Mouse (Mus musculus): ENCODE measurements around the gene Rasal3.
A peak's percentile ranks its signal among the peaks of the same experiment; 100 is the strongest.

Rasal3 gene

DNA sequence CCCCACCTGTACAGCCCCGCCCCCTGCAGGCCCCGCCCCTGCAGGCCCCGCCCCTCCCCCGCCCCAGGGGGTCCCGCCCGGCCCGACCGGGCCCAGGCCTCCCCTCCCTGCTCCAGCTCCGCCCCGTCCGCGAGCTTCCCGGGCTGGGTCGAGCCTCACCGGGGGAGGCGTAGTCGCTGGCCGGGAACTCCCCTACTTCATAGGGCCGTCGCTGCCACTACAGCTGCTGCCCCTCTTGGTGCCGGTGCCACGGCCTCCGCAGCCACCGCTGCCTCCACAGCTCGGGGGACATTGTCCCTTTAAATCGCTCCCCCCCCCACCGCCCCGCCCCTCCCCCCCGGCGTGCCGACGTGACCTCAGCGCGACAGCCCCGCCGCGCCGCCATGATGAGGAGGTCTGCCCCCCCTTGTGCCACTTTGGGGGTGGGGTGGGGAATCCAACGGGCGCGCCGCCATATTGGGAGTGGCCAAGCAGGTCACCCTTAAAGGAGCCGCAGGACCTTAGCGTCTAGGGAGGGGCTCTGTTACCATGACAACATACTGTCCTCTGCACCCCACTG lies 14.2 kb downstream of the Rasal3 start, which contains the start of gene Wiz:
TSS of gene Wiz (minus strand) at position 339 of the 559 bp plus-strand sequence.
- DNase-seq (ENCODE audit: low spot score), result peak; percentile 91

DNA sequence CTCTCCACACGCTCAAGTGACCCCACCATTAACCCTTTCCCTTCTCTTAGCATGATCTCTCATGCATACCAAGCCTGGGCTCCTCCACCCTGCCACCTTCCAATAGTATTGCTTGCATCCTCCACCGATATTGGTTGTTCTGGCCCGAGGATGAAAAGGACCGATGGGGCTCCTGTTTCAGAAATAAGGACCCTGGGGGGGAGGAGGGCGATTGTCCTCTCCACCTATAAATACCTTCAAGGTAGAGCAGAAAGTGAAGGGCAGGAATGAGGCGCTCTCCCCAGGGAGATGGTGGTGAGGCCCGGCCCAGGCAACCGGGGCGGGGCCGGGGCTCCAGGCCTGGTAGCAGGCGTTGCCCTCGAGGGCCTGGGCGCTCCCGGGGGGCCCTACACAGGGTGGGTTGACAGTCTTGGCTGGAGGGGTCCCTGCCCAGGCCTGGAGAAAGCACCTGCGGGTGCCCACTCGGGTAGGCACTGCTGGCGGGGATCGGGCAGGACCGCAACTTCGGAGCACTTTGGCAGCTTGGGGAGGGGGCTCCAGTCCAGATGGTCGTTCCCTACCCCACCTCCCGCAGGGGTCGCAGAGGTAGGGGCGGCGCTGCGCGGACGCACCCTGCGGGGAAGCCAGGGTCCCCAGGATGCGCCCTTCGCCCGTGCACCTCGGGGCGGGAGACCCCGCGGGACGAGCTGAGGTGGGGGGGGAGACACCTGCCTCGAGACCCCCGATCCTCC lies 14.8 kb downstream of the Rasal3 start:
- DNase-seq (ENCODE audit: low spot score), result peak; percentile 55

DNA sequence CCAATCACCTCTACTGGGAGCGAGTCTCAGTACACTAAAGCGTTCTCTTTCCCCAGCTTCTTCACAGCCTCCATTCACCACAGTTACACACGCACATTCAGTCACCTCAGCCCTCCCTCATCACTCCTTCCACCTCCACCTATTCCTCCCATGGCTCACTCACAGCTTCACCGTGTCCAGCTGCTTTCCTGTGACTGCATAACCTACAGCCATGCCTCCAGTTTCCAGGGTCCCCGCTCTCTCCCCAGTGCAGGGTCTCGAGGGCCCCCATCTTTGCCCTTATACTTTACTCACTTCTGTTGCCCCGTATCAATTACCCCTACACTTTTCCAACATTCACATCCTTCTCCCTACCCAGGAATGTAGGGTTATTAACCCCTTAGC lies 15.4 kb downstream of the Rasal3 start:
- no peak for DNase-seq (ENCODE audit: low spot score)

DNA sequence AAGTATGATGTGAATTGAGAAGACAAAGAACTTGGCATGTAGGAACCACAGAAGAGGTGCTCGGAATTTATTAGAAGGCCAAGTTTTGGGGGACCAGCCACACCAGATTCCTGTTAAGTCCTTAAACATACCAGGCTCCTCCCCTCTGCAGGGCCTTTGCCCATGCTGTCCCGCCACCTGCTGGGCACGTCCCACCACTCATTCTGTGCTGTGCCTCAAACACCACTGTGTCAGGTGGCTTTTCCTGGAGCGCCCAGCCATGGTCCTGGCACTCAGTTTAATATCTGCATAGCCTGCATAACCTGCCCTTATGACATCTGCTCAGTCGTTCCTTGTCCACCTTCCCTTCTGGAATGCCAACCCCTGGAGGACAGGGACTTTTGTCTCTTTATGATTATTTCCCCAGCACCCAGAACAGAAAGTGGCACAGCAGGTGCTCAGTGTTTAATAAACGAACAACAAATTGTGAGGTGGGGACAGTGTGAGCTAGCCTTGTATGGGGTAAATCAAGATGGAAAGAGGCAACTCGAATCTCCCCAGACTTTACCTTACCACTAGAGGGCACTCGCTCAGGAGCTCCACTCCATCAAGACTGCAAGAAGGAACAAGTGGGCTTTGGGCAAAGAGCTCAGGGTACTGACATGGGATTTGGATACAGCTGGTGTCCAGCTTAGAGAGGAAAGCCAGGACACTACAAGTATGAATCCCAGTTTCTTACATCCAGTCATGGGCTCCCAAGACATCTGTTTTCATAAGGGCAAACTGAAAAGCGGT lies 16.5 kb downstream of the Rasal3 start:
- DNase-seq (ENCODE audit: low spot score), result peak; percentile 53

DNA sequence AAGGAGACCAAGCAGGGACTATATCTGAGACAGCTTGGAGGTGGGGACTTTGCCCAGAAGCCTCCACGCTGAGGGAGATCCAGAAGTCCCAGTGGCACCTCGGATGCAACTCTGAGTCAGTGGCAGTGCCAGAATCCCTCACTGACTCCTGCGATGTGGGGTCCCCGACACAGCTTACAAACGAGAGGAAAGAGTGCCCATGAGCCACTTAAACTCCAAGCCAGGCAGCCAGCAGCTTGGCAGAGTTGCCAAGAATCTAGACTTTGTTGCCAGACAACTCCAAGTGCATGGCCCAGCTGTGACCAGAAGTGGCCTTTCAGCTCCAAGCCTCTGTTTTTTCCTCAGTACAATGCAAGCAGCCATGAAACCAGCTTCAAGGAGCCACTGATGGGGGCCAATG lies 19.7 kb downstream of the Rasal3 start:
- no peak for DNase-seq (ENCODE audit: low spot score)

DNA sequence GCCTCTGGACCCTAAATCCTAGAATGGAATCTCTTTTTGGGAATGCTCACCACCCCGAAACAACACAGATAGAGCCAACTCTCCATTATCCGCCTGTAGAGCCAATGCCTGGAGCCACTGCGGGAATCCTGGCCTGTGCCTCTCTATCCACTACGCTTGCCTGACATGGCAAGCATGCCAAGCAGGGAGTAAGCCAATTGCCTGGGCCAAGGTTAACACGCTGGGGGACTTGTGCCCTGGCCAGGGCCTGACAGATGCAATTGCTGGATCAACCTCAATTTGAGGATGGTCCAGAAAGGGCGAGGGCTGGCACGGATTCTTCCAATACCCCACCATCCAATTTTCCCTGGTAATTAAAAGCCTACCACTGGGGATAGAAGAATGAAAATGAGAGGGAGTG lies 20.8 kb downstream of the Rasal3 start:
- no peak for DNase-seq (ENCODE audit: low spot score)

DNA sequence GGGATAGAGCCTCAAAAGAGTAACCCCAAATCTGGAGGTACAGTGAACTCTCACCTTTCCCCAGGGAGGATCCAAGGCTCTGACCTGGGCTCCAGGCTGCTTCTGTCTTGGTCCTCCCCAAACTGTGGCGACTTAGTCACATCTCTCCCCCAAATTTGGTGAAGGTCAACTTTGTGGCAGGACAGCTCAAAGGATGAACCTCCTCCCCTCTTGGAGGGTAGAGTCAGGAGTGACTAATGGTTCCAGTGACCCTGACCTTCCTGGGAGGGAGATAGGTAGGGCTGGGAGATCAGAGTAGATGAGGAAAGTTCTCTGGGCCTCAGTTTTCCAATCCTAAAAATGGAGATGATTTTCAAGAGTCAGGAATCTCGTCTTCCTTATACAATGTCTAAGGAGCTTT lies 24.6 kb downstream of the Rasal3 start:
- no peak for DNase-seq (ENCODE audit: low spot score)

DNA sequence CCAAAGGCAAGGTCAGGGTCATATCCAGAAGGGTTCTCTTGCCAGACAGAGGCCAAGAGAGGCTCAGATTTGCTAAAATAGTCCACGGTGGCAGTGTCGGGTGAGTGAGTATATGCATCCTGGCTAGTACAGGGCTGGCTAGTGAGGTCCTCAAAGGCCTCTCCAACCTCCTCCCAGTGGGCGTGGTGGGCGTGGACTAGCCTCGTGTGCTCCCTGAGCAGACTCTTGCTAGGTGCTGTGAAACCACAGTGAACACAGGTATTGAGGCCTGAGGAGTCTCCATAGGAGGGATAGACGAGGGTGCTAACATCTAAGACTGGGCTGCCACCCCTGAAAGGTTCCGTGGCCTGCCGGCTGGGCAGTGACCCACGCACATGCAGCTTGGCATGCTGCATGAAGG lies 26.2 kb downstream of the Rasal3 start:
- DNase-seq (ENCODE audit: low spot score), result no peak

DNA sequence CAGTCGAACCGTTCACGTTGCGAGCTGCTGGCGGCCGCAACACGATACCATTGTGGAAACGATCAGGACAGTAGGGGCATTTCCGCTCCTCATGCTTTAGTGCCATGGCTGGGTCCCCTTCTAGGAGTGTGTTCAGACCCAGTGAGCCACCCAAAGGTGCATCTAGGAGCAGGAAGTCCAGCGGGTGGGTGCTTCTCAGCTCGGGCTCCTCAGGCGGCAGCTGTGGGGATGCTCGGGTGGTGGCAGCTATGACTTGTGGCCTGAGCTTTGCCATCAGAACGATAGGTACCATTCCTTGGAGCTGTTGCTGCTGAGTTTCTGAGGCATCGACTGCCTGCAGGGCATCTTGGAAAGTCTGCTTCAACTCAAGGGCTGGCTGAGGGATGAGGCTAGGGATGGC lies 26.9 kb downstream of the Rasal3 start:
- DNase-seq (ENCODE audit: low spot score), result no peak

DNA sequence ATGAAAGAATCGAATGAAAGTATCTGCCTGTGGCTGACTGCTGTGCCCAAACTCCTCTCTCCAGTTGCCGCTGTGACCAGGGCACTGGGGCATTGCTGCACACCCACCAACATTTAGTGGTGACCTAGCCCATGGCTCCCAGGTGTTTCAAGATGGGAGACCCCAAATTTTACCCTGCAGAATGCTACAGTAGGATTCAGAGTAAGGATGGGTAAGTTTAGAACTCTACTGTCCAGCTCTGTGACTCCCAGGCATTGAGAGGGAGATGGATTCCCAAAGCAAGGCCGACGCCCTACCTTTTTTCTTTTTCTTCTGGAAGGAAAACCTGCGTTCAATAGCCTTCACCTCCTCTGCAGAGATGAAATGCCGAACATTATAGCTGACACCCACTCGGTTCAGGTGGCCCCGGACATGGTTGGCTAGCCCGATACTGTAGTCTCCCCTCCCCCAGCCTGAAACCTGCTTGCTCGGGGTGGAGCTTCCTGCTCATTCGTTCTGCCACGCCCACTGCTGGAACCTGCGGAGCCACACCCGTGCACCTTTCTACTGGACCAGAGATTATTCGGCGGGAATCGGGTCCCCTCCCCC lies 34.3 kb downstream of the Rasal3 start:
- peak; percentile 27 for DNase-seq (ENCODE audit: low spot score)

DNA sequence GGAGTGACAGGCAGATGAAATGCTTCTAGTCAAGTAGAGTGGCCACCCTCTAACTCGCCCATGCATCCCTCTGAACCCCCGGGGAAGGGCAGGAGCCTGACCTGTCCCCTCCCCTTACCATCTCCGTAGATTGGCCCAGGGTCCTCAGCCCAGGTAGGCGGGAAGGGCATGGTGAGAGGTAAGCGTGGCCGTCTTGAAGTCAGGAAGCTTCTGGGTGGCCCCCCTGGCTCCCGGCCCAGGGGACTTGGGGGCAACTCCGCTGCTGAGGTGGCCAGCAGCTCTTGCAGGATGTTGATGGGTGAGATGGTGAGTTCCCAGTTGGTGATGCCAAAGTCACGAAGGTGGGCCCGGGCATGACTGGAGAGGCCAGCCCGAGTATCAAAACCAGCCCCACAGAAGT lies 35.7 kb downstream of the Rasal3 start:
- DNase-seq (ENCODE audit: low spot score), result no peak

DNA sequence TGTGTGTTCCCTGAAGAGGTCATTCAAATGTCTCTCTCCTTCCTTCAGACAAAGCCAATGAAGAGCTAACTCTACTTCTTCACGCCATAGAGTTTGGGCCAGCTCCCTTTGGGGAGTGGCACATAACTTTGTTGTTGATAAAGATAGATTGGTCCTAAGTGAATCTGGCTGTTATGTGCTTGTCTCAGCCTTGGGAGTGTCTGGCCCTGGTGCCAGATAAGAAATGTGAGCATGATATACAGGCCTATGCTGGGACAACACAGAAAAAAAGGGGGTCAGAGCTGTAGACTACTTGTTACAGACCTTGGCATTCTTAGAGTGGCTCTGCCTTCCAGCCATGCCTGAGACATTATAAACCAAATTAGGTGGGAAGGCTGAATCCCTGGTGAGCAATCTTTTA lies 38.1 kb downstream of the Rasal3 start:
- DNase-seq (ENCODE audit: low spot score), result no peak

DNA sequence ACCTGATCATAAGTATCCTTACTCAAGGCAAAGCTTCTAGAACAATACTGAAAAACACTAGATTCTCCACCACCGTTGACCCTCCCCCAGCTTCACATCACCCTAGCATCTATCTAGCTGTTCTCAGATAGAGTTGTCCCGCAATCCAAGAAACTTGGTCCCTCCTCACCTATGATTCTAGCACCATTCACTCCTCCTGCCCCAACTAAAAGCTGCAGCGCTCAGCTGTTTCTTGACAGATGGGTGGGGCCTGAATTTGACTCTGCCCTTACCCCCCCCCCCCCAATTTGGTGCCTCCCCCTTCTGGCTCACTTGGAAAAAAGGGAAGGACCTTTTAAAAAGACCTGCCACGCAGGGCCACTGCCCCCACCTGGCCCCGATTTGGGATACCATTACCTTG lies 38.5 kb downstream of the Rasal3 start:
- DNase-seq (ENCODE audit: low spot score), result no peak

DNA sequence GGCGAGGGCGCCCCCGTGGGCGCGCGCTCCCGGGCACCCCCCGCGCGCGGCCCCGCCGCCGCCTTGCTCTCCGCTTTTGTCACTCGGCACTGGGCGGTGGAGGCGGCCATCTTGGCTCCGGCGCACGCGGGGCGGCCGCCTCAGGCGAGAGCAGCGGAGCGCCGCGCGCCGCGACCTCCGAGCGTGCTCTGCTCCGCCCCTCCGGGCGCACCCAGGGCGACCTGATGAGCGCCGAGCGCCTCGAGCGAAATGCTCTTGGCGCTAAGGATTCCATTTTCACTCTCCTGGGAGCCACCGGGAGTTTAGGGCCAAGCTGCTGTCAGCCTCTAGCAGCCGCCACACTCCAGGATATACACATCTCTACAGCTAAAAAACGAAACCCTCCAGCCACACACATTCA lies 39.1 kb downstream of the Rasal3 start:
- DNase-seq (ENCODE audit: low spot score), result peak; percentile 95

DNA sequence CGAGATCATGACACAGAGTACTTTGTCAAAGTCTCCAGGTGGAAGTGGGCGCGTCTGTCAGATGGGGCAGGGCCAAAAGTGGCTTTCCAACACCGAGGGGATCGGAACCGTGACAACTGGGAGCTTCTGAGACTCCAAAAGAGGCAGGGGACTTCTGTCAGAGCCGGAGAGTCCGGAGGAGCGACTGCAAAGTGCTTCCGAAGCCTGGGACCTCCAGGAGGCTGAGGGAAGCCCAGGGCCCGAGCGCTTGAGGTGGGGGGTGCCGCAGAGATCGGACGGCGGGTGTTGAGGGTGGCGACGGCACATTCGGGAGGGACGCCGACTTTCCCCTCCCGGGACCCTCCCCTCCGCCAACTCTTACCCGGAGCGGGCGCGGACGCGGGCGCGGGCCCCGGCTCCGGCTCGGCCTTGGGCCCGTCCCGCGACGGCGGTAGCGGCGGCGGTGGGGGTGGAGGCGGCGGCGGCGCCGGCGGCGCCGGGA lies 39.5 kb downstream of the Rasal3 start:
- peak; percentile 27 for DNase-seq (ENCODE audit: low spot score)

DNA sequence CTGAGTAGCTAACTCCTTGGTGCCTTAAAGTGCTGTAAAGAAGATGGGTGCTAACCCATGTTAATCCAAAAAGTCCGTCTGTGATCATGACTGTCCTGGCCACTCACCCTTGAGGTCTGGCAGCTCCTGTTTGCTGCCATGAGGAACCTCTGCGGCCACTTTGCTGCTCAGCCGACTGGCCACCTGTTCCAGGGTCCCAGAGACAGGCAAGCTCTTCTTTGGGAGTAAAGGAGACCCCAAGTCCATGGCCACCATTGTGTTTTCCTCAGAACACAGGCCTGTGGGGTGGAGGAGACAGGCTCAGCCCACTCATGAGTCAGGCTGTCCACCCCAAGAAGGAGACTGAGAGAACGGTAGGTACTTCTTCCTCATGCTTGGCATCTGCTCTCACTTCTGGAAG lies 40.7 kb downstream of the Rasal3 start:
- DNase-seq (ENCODE audit: low spot score), result no peak

DNA sequence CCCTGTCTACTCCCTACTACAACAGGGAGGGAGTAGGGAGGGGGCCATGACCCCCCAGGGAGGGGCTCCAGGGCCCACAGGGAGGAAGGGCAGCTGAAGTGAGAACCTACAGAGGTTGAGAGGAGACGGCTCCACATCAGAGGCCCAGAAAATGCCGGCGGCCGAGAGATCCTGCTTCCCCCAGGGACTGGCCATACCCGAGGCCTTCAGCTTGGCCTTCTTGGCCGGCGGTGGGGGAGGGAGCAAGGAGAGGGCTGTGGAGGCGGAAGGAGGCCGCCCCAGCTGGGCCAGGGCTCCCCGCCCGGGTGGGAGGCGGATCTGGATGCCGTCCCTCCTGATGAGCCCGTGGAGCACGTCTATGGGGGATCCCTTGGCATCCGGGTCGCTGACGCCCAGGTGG lies 43.5 kb downstream of the Rasal3 start:
- DNase-seq (ENCODE audit: low spot score), result no peak

DNA sequence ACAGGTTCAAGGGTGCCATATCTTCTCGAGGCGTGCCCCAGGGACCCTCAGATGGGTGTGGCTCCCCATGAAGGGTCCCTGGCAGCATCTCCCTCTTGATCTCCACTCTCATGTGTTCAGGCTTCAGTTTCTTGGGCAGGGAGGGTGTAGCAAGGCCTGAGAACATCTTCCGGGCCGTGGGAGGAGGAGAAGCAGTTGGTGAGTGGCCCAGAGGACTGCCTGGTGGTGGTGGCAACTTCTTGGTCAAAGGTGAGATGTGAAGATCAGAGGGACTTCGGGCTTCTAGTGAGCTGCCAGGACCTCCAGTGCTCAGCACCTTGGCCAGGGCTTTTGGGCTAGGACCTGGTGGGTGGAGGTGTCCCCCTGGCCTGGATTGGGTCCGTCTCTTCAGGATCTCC lies 44.4 kb downstream of the Rasal3 start:
- no peak for DNase-seq (ENCODE audit: low spot score)

DNA sequence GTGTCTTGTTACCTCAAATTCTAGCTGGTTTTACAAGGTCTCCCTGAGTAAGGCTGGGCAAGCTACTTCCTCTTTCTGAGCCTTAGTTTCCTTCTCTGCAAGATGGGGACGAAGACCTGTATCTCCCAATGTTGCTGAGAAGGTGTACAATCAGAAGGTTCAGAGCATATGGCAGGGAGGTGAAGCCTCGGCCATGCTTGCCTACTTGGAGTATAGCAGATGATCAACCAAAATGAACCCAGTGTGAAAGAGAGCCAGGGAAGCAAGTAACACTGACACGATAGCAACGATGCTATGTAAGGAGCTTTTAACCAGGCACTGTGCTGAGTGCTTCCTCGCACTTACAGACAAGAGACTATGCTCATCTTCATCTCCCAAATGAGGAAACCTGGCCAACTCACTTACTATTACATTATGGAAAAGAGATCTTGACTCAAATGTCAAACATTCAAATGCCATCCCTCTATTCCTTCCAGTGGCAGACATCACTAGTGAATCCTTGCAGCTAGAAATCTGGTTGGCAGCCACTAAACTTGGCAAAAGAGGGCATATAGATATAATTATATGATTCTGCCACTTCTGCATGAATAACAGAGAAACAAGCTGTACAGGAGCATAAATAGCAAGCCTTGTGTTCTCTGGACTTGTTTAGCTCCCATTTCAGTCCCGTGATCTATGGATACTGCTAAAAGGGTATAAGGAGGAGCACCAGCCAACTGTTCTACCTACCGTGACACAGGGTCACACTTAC lies 45.0 kb downstream of the Rasal3 start:
- no peak for DNase-seq (ENCODE audit: low spot score)

DNA sequence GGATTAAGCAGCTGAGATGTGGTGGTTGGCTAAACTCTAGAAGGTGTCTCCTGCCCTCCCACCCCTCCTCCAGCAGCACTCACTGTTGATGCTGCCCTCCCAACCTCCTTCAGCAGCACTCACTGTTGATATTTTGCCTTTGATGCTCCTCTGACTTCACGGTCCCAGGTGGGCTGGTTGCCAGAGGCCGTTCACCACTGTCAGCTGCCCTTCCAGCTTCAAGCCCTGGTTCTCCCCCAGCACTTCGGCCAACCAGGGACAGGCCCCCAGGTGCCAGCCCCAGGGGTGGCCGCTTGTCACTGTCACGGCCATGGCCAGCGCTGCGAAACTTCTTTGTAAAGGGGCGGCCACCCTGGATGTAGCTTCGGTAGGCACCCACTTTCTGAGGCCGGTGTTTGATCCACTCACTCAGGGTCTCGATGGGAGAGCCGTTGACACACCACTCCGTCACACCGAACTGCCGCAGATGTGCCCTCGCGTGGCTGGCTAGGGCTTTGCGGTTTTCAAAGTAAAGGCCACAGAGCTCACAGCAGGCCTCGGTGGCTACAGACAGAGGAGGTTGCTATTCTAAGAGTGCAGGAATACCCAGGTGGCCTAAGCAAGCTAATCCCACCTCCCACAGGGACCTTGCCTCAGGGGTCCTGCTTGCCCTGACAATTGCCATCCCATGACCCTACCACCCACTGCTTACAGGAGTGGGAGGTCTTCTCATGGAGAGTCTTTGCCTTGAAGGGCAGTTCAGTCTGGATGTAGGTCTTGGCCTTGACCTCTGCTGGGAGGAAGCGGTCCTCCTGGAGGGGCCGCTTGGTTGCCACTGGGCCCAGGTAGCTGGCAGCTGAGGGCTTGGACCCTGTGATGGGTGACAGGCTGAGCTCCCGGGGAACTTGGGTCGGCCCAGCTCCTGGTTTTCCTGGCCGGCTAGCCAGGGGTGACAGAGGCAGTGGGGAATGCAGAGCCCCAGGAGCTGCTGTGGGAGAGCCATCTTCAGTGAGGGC lies 46.3 kb downstream of the Rasal3 start:
- DNase-seq (ENCODE audit: low spot score), result no peak

DNA sequence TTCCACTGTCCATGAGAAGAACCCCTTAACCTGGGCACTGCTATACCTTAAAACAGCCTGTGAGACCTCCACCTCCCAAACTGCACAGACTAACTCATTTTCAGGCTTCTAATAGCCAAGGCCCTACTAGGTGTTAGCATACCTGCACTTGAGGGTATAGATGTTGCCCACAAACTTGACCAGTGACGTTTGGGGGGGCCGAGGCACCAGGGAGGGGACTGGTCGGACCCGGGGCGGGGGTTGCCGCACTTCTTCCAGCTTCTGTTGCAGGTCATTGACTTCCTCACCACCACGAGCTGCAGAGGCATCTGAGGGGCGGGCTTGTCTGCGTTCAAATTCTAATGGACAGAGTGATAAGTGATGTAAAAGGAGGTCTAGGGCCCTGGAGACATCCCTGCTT lies 47.1 kb downstream of the Rasal3 start:
- no peak for DNase-seq (ENCODE audit: low spot score)

Measured in embryo, embryonic 10 days (tissue).